Mouse (Mus musculus) stomach, postnatal 0 days (tissue): Measurements from ENCODE around the gene Qprt.

ENCODE experiments used
- CTCF ChIP-seq: IDR thresholded peaks from 2 replicates; pipeline ENCODE4 v1.5.1; 2016; ENCODE audit warnings: antibody characterized with exemption, low read depth, mild to moderate bottlenecking, moderate library complexity
- EP300 ChIP-seq: optimal IDR thresholded peaks from 2 replicates; pipeline ENCODE3; 2016; ENCODE audit warnings: antibody characterized with exemption

DNA sequence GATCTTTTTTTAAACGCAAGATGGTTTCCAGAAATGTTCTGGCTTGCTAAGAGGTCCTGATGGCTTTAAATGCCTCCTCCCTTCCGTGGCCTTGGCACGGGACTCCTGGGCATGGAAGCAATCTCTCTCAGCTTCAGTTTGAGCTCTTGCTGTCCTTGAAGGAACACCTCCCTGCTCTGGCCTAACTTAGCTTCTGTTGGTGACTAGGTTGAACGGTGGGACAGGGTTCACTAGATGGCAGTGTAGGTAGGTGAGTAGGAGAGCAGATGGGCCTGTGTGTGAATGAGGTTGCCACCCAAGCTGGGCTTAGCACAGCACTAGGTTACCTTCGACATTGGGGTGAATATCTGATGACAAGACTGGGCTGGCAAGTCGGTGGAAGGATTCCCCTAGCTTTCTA lies 18.1 kb downstream of the Qprt start:
- TF ChIP-seq CTCF (peak; percentile 24; the same call in 1 of the 2 replicates), EP300 (no peak)
